Mouse (Mus musculus) lung, adult 2 months (tissue): ENCODE data around the gene Tfcp2l1.

Experiments used
- CTCF ChIP-seq: fragments of 200-500 bp; IDR thresholded peaks from 2 replicates; pipeline ENCODE4 v1.5.1; 2011; ENCODE audit warnings: mild to moderate bottlenecking, low read length, control low read depth; ENCODE audit not compliant: insufficient read depth
- POLR2A ChIP-seq: fragments of 200-500 bp; IDR thresholded peaks from 2 replicates; pipeline ENCODE4 v1.6.1; 2011; ENCODE audit warnings: low read depth, mild to moderate bottlenecking, control low read depth, low read length, borderline replicate concordance; ENCODE audit errors: extremely low read depth

- TF ChIP-seq CTCF (no peak), POLR2A (no peak)
These were observed 23.0 kb downstream of the Tfcp2l1 start for GRCm38 (mm10) chr1:118650771-118651080.
